Mouse (Mus musculus): ENCODE results near the gene Prkd1.

The Prkd1 gene

DNA sequence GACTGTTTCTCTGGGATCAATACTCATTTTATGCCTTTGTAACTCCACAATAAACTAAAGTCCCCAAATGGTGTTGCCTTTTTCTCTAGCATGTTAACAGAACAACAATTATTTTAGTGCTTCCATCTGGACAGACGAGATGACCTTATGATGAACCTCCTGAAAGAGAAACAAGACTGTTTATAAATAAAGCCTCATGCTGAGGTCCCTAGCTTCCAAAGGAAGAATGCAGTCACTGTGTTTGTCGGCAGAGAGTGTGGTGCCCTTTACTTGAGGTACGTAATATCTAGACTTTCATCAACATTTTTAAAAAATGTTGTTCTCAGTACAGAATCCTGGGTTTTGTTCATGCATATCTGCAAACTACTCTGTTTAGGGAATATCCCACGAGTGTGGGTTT, 90.7 kb downstream of the Prkd1 start:
- no peak for DNase-seq (ENCODE audit: low read depth, low spot score)

- DNase-seq (ENCODE audit: low read depth, low spot score) = no peak
These were observed 94.7 kb downstream of the Prkd1 start for GRCm38 (mm10) chr12:50554214-50554613.

DNA sequence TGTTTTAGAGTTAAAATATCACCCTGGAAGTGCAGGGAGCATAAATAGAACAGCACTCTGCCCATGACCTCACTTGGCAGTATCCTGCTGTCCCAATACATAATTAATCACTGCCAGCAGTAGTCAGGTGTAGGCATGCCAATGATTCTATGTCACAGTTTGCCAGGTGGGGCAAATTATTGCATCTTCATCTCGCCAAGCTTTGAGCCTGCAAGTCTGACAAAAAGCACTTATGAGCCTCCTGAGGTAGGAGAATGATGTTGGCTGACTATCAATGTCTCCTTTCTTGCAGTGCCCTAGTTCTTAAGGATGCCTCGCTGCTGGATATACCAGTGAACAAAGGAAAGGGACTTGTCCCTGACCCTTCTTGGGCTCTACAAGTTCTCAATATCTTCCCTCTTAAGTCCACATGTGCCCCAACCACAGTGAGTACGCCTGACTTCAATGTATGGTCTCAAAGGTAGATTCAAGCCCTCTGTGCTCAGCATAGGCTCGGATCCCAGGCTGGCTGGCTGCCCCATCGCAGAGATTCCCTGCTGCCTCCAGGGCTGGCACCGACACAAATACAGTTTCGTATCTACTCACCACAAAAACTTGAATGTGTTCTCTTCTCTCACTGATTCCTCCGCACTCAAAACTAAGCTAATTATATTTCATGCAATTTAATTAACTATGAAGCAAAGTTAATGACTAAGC, 98.9 kb downstream of the Prkd1 start:
- DNase-seq (ENCODE audit: low read depth, low spot score) = no peak

DNA sequence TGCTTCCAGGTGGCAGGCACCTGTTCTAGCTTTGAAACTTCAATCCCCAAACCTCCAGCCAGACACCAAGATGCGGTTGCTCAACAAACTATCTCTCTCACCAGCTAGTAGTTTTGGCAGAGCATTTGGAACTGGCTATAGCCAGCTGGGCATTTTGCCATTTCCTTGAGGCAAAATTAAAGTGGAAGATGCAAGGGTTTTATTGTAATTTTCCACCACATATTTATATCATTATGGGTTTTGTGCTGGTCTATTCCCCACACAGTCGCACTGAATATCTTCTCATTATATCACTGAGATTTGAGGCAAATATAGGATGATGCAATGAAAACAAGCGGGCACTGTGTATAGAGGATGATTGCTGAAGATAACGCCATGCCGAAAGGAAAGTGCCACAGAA, 102.5 kb downstream of the Prkd1 start:
- DNase-seq (ENCODE audit: low read depth, low spot score) = no peak

DNA sequence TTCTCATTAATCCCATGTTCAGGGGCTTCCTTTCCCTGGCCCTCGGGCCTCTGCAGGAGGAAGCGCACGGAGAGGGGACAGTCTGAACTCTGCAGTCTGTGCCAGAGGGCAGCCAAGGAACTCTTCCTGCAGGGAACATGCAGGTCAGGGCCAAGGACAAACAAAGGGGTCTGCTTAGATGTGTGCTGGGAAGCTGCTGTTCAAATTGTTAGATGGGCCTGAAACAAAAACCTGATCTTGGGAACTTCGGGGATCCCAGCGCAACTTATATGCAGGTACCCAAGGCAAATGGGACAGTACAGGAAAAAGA, 103.3 kb downstream of the Prkd1 start:
- no peak for DNase-seq (ENCODE audit: low read depth, low spot score)

GRCm38 (mm10) chr12:50544855-50545609, 103.9 kb downstream of the Prkd1 start:
- no peak for DNase-seq (ENCODE audit: low read depth, low spot score)

DNA sequence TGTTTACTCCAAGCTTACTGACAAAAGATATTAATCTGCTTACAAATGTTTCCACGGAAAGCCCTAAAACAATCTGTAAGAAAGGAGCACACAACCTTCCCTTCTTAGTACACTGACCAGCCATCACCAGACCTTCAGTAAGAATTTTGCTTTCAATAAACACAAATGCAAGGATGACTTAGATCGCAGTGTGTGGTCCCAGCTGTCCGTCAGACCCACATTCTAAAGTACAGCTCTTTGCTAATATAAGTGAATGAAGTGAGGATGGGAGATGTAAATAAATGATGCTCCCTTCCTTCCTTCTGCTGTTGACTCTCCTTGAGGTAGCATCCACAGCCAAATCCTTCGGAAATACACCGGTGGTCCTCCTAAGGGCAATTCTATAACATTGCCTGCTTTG, 108.1 kb downstream of the Prkd1 start:
- DNase-seq (ENCODE audit: low read depth, low spot score) = no peak

DNA sequence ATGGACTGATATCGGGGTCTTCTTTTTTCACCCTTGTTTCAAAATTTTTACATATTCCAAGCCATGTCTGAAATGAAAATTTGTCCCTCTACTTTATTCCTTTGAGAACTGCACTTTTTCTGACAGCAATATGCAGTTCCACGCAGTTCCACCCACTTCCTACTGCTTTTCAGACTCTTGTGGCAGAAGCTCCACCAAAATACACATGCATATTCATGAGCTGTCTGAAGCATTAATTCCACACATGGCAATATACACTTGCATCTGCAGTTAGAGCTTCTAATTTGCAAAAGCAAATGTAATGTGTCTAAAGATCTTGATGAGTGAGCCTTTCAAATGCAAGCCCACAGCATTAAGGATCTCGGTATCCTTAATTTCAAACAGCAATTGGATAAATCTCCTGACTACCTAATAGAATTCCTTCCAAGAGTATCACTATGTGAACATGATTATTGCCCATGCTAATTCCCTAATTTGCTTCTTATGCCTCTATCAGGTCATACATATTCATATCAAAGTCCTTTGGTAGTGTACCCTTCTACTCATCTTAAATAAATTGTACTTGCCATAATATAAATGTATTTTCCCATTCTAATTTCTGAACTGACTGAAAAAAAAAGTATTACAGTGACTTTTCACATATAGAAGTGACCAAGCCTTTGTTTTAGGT, 110.5 kb downstream of the Prkd1 start:
- DNase-seq (ENCODE audit: low read depth, low spot score) = no peak

GRCm38 (mm10) chr12:50537761-50538160, 111.1 kb downstream of the Prkd1 start:
- DNase-seq (ENCODE audit: low read depth, low spot score) = no peak

DNA sequence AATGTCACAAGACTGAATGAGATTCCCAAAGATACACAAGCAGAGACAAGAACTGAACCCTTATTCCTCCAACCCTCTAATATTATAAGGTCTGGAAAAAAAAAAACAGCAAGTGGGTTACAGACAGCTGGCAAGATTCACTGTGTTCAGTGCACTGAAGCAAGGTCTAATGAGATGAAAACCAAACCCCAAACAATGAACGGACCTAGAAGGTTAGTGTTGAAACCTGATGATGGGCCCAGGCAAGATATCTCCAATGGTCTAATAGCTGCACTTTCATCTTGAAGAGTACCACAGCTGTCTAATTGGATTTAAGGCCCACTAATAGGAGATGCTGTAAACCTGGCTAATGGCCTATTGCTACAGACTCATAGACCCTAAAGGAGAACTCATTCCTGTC, 111.9 kb downstream of the Prkd1 start:
- DNase-seq (ENCODE audit: low read depth, low spot score) = no peak

GRCm38 (mm10) chr12:50528633-50529032, 120.3 kb downstream of the Prkd1 start:
- DNase-seq (ENCODE audit: low read depth, low spot score) = no peak

DNA sequence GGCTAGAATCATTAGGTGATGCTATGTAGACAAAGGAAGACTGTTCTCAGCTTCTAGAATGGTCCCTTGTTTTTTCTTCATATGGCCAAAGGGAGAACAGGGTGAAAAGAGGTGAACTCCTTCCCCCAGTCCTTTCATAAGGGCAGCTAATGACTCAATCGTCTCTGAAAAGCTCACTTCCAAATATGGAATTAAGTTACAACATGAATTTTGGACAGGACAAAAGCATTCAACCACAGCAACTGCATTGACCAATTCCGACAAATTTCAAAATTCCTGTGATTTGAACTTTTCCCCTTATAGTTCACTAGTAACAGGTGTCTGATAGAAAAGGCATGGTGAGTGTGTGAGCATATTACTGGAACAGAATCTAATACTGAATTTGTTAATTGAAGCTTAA, 124.8 kb downstream of the Prkd1 start:
- no peak for DNase-seq (ENCODE audit: low read depth, low spot score)

DNA sequence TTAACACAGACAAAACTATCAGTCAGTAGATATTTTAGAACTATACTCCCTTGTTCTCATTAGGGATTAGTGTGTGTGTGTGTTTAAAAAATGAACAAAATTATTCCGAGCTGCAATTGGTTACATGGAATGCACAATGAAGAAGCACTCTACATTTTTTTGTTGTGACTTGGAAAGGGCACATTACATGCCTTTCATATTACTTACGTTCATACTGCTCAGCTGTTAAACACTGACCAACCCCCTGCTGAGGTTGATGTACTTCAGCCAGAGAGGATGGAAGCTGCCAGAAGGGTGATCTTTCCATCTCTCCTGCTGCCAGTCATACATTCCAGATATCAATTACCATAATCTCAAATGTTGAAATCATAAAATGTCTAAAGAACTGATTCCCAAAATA, 134.4 kb downstream of the Prkd1 start:
- DNase-seq (ENCODE audit: low read depth, low spot score) = no peak

GRCm38 (mm10) chr12:50511486-50512225, 137.2 kb downstream of the Prkd1 start:
- DNase-seq (ENCODE audit: low read depth, low spot score) = no peak

DNA sequence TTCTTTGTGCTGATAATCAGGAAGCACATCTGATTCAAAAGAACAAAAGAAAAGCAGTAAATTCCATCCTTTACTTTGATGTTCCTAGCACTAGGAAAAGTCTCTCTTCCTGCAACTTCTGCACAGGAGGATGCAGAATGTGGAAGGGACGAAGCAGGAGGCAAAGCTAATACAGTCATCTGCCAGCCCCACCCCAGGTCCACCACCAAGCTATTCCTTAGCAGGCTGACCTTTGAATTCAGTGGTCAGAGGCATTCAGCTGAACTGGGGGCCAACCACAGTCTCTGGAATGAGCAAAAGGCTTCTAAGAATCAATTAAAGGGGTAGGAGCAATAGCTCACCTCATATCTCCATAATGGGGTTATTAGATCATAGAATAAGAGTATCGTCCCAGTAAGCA, 140.1 kb downstream of the Prkd1 start:
- no peak for DNase-seq (ENCODE audit: low read depth, low spot score)

GRCm38 (mm10) chr12:50499796-50500504, 148.9 kb downstream of the Prkd1 start:
- no peak for DNase-seq (ENCODE audit: low read depth, low spot score)

DNA sequence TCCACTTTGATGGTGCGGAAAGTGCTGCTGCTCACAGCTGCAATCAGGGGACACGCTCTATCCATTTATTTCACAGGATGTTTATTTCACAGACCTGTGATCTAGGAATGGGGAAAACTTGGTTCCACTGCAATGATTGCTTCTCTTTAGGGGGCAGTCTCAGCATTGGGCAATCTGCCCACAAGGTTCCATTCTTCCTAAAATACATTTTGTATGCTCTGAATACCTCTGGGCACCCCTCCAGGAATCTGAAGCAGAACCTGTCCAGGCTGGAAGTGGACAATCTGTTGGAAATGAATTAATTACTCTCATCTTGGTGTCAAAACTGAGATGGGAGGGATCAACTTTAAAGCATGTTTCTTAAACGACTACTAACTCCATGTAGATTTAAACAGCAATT, 152.9 kb downstream of the Prkd1 start:
- no peak for DNase-seq (ENCODE audit: low read depth, low spot score)

- DNase-seq (ENCODE audit: low read depth, low spot score) = no peak
These were observed 169.1 kb downstream of the Prkd1 start for GRCm38 (mm10) chr12:50479784-50480183.

DNA sequence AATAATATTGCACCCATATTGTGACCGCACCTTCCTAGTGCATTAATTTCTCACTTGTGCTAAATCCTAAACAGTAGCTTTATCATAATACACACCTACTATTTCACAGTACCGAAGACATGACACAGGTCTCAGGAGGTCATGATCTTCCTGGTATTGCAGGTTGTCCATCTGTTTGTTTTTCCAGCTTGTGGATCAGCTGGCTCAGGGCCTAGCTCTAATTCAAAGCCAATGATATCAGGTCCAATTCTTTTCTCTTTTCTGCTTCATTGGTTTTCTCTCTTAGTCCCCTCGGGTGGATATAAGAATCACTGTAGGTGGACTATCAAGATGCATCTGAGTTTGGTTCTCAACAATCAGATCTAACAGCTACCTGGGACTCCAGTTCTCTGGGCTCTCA, 191.7 kb downstream of the Prkd1 start:
- no peak for DNase-seq (ENCODE audit: low read depth, low spot score)

- no peak for DNase-seq (ENCODE audit: low read depth, low spot score)
These were observed 197.1 kb downstream of the Prkd1 start for GRCm38 (mm10) chr12:50451761-50452160.

DNA sequence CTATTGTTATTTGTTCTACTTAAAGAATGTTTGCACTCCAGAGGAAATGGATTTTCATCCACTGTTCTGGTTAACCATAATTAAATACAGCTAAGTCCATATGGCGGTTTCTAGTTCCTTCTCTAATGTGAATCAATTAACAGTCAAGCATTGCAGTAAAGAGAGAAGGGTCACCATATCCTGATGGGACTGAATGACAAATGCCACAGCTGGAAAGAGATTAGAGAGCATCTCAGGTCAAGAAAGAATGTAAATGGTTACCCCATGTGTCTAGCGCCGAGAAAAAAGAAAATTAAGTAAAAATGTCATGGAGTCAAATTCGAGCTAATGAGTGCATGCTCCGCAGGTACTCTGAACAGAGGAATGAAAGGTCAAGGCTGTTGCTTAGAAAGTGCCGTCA, 212.2 kb downstream of the Prkd1 start:
- DNase-seq (ENCODE audit: low read depth, low spot score) = no peak
